Mouse (Mus musculus) stomach, embryonic 16.5 days (tissue): ENCODE measurements at regions not wholly inside any gene's neighbourhood (a gene's known extent, or its start where the extent isn't known, plus 50 kb on each side); places are given as distances from the start of the nearest gene placed in this dataset.

ENCODE experiments used
- ATAC-seq: fragments of 200-750 bp; cut with Nextera tagmentation; 2 replicates; pipeline ENCODE4 v1.8.0; 2017; ENCODE audit warnings: moderate number of reproducible peaks, moderate TSS enrichment; ENCODE audit not compliant: insufficient read depth, low FRiP score
- H3K27ac ChIP-seq: fragments of 300-500 bp; sonication (generic); 2 replicates; pipeline ENCODE4 v1.5.1; 2014; ENCODE audit warnings: low read length
- H3K27me3 ChIP-seq: fragments of 300-500 bp; sonication (generic); 2 replicates; pipeline ENCODE4 v1.6.1; 2014; ENCODE audit warnings: low read length, control low read depth, mixed read lengths; ENCODE audit not compliant: control insufficient read depth, insufficient read depth
- H3K36me3 ChIP-seq: fragments of 300-500 bp; sonication (generic); 2 replicates; pipeline ENCODE4 v1.6.1; 2014; ENCODE audit warnings: low read length; ENCODE audit not compliant: control insufficient read depth, insufficient read depth
- H3K4me1 ChIP-seq: fragments of 300-500 bp; sonication (generic); 2 replicates; pipeline ENCODE4 v1.6.1; 2014; ENCODE audit warnings: low read length, control low read depth, mixed read lengths; ENCODE audit not compliant: control insufficient read depth, insufficient read depth
- H3K4me2 ChIP-seq: fragments of 300-500 bp; sonication (generic); 2 replicates; pipeline ENCODE4 v1.6.1; 2014; ENCODE audit warnings: low read depth, low read length, mixed read lengths
- H3K4me3 ChIP-seq: fragments of 300-500 bp; sonication (generic); replicated peaks from 2 replicates; pipeline ENCODE4 v1.5.1; 2014; ENCODE audit warnings: mild to moderate bottlenecking, low read length
- H3K9ac ChIP-seq: fragments of 300-500 bp; sonication (generic); 2 replicates; pipeline ENCODE4 v1.6.1; 2014; ENCODE audit warnings: low read length
- H3K9me3 ChIP-seq: fragments of 300-500 bp; sonication (generic); replicated peaks from 2 replicates; pipeline ENCODE4 v1.6.1; 2016; ENCODE audit warnings: low read length, control low read depth; ENCODE audit not compliant: control insufficient read depth
- WGBS: fragments of 180-500 bp; shearing (Covaris S2); extraction: QIAGEN DNeasy Blood & Tissue Kit; methylation state at CpG from one replicate; pipeline ENCODE4 v1.1.7; 2014; 5-methylcytosine and 5-hydroxymethylcytosine counted together

- H3K4me2 ChIP-seq, result no peak overlapping the region
- no peak for ATAC-seq
- H3K27me3 ChIP-seq, result no peaks in the 10 kb centered on the region
- no peak overlapping the region for H3K27ac ChIP-seq
- H3K36me3 ChIP-seq, result no peaks in the 10 kb centered on the region
- H3K4me1 ChIP-seq, result no peaks in the 10 kb centered on the region
- no peak overlapping the region for H3K9ac ChIP-seq
- WGBS, result 46% methylated on average over 4 of the region's 4 CpGs
- H3K4me3 ChIP-seq, result no peak overlapping the region
- H3K9me3 ChIP-seq, result no peaks in the 10 kb centered on the region
These were observed 105.3 kb upstream of the Peli1 start for GRCm38 (mm10) chr11:20985771-20986170.

- Histone ChIP-seq H3K9ac (no peak overlapping the region), H3K9me3 (no peaks in the 10 kb centered on the region), H3K4me1 (no peaks in the 10 kb centered on the region), H3K27ac (no peak overlapping the region), H3K4me2 (no peak overlapping the region), H3K27me3 (no peaks in the 10 kb centered on the region), H3K4me3 (no peak overlapping the region), H3K36me3 (no peaks in the 10 kb centered on the region)
- ATAC-seq, result no peak
- 66% methylated on average over 5 of the region's 5 CpGs for WGBS
These were observed 103.8 kb upstream of the Peli1 start for GRCm38 (mm10) chr11:20987171-20987815.

- no peak for ATAC-seq
- H3K4me2 ChIP-seq, result no peak overlapping the region
- no peaks in the 10 kb centered on the region for H3K36me3 ChIP-seq
- WGBS, result 79% methylated on average over 11 of the region's 11 CpGs
- no peaks in the 10 kb centered on the region for H3K27me3 ChIP-seq
- no peak overlapping the region for H3K4me3 ChIP-seq
- no peak overlapping the region for H3K27ac ChIP-seq
- H3K9me3 ChIP-seq, result no peaks in the 10 kb centered on the region
- H3K9ac ChIP-seq, result no peak overlapping the region
- no peaks in the 10 kb centered on the region for H3K4me1 ChIP-seq
These were observed 103.2 kb upstream of the Peli1 start for GRCm38 (mm10) chr11:20987841-20988251.

- no peak overlapping the region for H3K4me3 ChIP-seq
- WGBS, result 80% methylated on average over 3 of the region's 3 CpGs
- H3K36me3 ChIP-seq, result no peaks in the 10 kb centered on the region
These were observed 102.2 kb upstream of the Peli1 start for GRCm38 (mm10) chr11:20988871-20989270.

GRCm38 (mm10) chr11:20993580-20993979, 97.5 kb upstream of the Peli1 start:
- no peaks in the 10 kb centered on the region for H3K27me3 ChIP-seq
- 88% methylated on average over 4 of the region's 4 CpGs for WGBS
- no peak overlapping the region for H3K4me2 ChIP-seq
- ATAC-seq, result no peak
- H3K36me3 ChIP-seq, result no peaks in the 10 kb centered on the region
- no peaks in the 10 kb centered on the region for H3K4me1 ChIP-seq
- H3K9me3 ChIP-seq, result no peaks in the 10 kb centered on the region
- no peak overlapping the region for H3K4me3 ChIP-seq
- H3K27ac ChIP-seq, result no peak overlapping the region
- H3K9ac ChIP-seq, result no peak overlapping the region

More at GRCm38 (mm10) chr11:20988871-20989270, 102.2 kb upstream of the Peli1 start:
- Histone ChIP-seq H3K27me3 (no peaks in the 10 kb centered on the region), H3K9ac (no peak overlapping the region), H3K27ac (no peak overlapping the region), H3K4me2 (no peak overlapping the region), H3K9me3 (no peaks in the 10 kb centered on the region), H3K4me1 (no peaks in the 10 kb centered on the region)
- ATAC-seq, result no peak

- no peak overlapping the region for H3K9ac ChIP-seq
- 75% methylated on average over 3 of the region's 3 CpGs for WGBS
- ATAC-seq, result no peak
These were observed 89.7 kb upstream of the Peli1 start for GRCm38 (mm10) chr11:21001400-21001799.

GRCm38 (mm10) chr11:21007222-21007621, 83.9 kb upstream of the Peli1 start:
- 89% methylated on average over 5 of the region's 5 CpGs for WGBS
- H3K27ac ChIP-seq, result no peak overlapping the region
- no peaks in the 10 kb centered on the region for H3K9me3 ChIP-seq
- no peaks in the 10 kb centered on the region for H3K36me3 ChIP-seq
- H3K4me2 ChIP-seq, result no peak overlapping the region
- no peaks in the 10 kb centered on the region for H3K27me3 ChIP-seq
- ATAC-seq, result no peak
- H3K9ac ChIP-seq, result no peak overlapping the region
- no peaks in the 10 kb centered on the region for H3K4me1 ChIP-seq
- no peak overlapping the region for H3K4me3 ChIP-seq

More at GRCm38 (mm10) chr11:21001400-21001799, 89.7 kb upstream of the Peli1 start:
- Histone ChIP-seq H3K9me3 (no peaks in the 10 kb centered on the region), H3K4me3 (no peak overlapping the region), H3K27ac (no peak overlapping the region), H3K27me3 (no peaks in the 10 kb centered on the region), H3K36me3 (no peaks in the 10 kb centered on the region), H3K4me1 (no peaks in the 10 kb centered on the region), H3K4me2 (no peak overlapping the region)

- no peak overlapping the region for H3K4me2 ChIP-seq
- no peak overlapping the region for H3K27ac ChIP-seq
- no peaks in the 10 kb centered on the region for H3K9me3 ChIP-seq
- no peaks in the 10 kb centered on the region for H3K36me3 ChIP-seq
- no peak overlapping the region for H3K4me3 ChIP-seq
- H3K9ac ChIP-seq, result no peak overlapping the region
- no peak for ATAC-seq
- no peaks in the 10 kb centered on the region for H3K27me3 ChIP-seq
- no peaks in the 10 kb centered on the region for H3K4me1 ChIP-seq
- 80% methylated on average over 3 of the region's 3 CpGs for WGBS
These were observed 81.6 kb upstream of the Peli1 start for GRCm38 (mm10) chr11:21009505-21009904.

- ATAC-seq, result no peak
- 64% methylated on average over 7 of the region's 7 CpGs for WGBS
- no peak overlapping the region for H3K27ac ChIP-seq
These were observed 80.2 kb upstream of the Peli1 start for GRCm38 (mm10) chr11:21010867-21011266.

More at GRCm38 (mm10) chr11:21010867-21011266, 80.2 kb upstream of the Peli1 start:
- no peaks in the 10 kb centered on the region for H3K27me3 ChIP-seq
- H3K36me3 ChIP-seq, result no peaks in the 10 kb centered on the region
- no peak overlapping the region for H3K9ac ChIP-seq
- no peak overlapping the region for H3K4me3 ChIP-seq
- H3K4me2 ChIP-seq, result no peak overlapping the region
- H3K4me1 ChIP-seq, result no peaks in the 10 kb centered on the region
- no peaks in the 10 kb centered on the region for H3K9me3 ChIP-seq
